Mouse (Mus musculus): ENCODE measurements around the gene Tbc1d24.

- TF ChIP-seq CTCF (IDR thresholded peaks at IDR 0.05; ENCODE audit: borderline replicate concordance, insufficient read depth, low read length) (no peak), POLR2A (IDR thresholded peaks at IDR 0.05; ENCODE audit: low read depth, low read length) (no peak)
Measured at GRCm38 (mm10) chr17:24197032-24197824, 8.1 kb downstream of the Tbc1d24 start.

All from embryonic fibroblast, embryonic 13.5 days (primary cell).